Mouse (Mus musculus): Measurements from ENCODE around the gene Lpo.
"Not testable (repeated sequence)": the region's sequence is repeated elsewhere in the genome, so short reads cannot be mapped to it uniquely, and the experiment has no call there.

Gene Lpo

DNA sequence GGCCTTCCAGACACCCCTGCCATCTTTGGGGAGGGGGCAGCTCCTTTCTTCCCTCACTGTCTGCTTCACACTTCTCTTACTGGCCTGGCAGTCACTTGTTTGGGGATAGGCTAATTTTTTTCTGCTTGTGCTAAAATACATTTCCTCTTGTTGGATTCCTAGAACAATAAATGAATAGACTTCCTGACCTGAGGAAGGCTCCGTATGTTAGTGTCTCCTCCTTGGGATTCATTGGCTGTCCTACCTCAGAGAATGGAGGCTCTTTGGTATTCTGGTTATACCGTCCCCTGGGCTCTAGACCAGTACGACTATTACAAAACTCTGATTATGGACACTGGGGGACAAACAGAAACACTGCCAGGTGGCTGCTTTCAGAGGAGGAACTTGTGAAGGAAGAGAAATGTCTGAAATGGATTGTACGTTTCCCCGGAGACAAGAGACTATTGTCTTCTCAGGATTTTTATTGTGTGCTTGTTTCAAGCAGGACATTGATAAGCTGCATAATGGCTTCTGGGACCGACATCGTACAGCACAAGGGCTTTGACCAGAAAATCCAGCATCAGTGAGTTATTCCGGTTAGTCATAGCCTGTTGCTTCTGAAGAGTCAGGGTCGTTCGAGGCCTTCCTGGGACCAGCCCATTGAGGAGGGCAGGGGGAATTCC, at the start of gene Lpo:
Gene Lpo (minus strand): TSS at position 51 of the 662 bp plus-strand sequence.
- no peak for DNase-seq

DNA sequence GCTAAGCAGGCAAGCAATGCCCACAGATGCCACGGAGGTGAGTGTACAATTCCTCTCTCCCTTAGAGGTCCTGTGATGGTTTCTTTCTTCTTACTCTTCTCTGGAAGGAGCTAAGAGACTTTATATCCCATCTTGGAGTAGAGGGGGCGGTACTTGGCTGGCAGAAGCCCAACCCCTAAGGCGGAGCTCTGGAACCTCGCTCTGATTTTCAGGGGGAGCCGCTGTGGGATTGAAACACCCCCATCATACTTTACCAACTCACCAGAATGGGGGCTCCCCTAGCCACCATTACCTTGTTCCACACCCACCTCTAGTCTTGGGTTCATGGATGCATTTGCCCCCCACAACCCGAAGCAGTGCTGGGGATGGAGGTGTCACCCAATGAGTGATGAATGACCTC, 47.3 kb upstream of the Lpo start, which contains the start of gene Epx:
Gene Epx (minus strand): TSS at position 101 of the 400 bp plus-strand sequence.
- DNase-seq = no peak

DNA sequence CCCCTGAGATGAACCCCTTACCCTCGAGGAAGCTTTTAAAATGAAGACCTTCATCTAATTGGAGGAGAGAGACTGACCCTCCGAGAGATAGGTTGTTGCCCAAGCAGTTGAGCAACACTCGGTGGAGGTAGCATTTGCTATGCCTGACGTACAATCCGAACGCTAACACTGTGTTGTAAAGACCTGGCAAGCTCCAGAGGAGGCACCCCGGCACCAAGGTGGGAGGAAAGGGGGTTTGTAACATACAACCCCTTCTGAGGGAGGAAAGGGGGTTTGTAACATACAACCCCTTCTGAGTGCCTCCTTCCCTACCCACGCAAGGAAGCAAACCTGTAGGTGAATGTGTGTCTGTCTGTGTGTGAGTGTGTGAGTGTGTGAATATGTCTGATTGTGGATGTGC, 43.7 kb upstream of the Lpo start:
- no peak for DNase-seq

DNA sequence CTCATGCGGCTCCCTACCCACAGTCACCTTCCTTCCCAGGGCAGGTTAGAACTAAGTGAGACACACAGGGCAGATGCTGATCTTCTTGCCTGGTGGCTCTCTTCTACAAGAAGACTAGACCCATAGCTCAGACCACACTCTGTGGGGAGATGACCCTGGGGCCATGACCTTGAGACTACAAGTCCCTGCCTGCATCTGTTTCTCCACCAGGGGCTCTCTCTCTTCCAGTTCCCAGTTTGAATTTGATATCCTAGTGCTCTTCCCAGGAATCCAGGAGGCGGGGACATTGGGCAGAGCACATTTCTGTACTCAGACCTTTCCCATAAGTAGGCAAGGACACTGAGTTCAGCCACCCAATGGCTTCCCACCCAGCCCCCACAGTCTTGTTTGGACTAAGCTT, 42.0 kb upstream of the Lpo start:
- no peak for DNase-seq

DNA sequence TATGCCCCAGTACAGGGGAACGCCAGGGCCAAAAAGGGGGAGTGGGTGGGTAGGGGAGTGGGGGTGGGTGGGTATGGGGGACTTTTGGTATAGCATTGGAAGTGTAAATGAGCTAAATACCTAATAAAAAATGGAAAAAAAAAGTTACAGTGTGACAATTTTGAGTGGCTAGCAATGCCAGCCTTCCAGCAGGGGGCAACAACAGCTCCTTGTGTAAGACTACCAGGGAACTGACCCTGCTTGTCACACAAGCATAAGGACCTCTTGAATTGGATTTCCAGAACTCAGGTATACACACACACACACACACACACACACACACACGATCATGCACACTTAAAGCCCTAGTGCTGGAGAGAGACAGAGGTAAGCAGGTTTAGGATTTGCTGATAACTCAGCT, 38.8 kb upstream of the Lpo start:
- DNase-seq = not testable (repeated sequence)

DNA sequence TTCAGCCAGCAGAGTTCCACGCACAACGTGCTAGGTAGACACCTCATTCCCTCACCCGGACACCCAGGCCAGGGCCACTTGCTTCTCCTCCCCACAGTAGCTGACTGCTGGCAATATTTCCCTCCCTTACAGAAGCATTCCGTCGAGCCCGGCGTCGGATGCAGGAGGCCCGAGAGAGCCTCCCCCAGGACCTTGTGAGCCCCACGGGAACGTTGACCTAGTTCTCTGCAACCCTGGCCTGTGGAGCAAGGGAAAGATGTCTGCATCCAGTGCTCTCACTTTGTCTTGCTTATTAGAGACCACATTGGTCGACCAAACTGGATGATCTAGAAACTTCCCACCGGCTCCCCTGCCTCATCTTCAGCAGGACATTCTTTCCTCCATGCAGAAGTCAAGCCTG, 34.7 kb upstream of the Lpo start:
- DNase-seq = no peak

DNA sequence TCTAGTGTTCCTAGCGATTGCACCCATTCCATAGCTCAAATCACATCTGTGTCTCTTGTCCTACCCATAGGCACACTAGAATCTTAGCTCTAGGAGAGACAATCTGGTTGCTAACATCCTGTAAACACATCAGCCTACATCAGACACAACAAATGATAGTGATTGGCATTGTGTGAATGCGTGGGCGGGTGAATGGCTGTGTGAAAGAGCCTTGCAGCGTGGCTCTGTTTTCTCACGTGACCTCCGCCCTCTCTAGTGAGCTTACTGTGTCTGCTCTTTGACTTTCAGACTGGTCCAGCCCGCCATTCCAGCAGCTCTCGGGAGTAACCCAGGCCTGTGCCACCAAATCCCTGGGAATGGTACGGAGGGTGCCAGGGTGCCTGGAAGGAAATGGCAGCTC, 32.3 kb upstream of the Lpo start:
- no peak for DNase-seq

DNA sequence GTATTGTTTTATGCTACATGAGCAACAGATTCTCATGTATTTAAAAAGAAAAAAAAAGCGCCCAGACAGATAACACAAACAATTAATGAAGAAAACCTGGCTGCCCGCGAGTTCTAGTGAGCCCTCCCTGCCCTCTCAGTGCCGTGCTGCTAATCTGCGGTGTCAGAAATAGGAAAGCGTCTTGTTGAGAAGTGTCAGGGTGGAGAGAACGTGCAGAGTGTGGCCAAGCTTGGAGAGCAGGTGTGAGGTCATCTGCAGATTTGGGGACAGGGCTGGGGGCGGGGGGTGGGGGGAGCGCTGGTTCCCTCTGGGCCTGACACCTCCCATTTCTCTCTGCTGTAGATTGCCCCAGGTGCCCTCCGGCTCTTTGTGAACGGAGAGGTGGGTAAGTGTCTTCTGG, 31.2 kb upstream of the Lpo start:
- no peak for DNase-seq

DNA sequence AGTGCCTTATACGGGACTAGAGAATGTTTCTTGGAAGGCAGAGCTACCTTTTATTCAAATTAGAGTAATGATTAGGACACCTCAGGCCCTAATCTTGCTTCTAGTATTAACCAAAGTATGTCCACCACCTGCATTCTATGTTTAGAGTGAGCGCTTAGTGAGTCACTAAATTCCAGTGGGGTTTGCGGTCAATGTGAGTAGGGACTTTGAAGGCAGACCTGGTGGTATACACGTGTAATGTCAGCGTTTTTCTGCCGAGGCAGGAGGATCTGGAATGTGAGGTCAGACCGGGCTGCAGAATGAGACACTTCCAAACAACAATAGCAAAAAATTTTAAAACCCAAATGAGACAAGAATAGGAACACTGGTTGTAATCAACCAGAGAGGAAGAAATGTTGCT, 26.5 kb upstream of the Lpo start:
- DNase-seq = no peak

DNA sequence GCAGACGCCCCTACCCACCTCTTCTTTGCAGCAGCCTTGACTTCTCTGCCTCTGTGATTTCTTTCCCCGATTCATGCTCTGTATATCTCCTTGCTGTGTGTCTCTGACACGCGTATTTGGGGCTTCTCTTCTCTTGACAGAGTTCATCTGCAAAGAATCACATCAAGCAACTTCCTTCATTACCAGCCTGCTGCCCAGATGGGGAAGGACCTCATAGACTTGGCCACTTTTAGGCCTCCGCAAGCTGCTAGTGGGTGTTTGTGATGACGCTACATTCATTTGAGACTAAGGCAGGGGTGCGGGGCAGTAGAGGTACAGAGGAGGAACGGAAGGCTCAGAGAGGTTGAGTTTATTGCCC, 25.5 kb upstream of the Lpo start:
- DNase-seq = peak; percentile 34

DNA sequence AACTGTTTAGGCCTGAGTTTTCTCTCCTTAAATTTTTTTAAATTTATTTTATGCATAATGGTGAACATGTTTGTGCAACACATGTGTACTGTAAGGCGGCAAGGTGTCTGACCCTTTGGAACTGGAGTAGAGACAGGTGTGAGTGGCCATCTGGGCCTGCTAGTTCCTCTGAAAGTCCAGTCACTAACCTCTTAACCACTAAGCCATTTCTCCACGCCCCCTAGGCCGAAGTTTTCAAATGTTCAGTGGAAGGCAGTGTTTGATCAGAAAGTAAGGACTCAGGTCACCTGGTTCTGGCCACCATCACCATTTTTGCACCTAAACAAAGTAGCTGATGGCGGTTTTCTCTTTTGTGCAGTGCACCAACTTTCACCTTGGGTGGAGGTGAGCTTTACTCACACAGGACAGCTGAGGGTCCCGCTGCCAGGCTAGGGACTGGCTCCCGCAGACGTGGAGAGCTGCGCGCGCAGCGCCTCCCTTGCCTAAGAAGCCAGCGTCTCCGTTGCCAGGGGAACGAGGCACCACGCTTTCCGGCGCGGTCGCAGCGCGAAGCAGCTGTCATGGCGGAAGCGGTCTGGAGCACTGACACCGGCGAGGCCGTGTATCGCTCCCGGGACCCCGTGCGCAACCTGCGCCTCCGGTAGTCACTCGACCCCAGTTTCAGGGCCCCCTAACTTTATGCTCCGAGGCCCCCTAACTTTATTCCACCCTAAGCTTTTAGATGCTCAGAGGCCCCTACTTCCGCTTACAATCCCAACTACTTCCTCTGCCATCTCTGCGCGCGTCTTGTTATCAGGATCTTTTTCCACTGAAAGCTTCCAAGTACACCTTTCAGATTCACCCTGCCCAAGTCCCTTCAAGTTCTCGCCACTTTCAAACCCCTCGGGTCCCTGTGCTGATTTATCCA, 24.9 kb upstream of the Lpo start, which contains the start of gene Mks1:
Gene Mks1 (plus strand): TSS at position 526 of the 907 bp plus-strand sequence.
- DNase-seq = peak; percentile 92

DNA sequence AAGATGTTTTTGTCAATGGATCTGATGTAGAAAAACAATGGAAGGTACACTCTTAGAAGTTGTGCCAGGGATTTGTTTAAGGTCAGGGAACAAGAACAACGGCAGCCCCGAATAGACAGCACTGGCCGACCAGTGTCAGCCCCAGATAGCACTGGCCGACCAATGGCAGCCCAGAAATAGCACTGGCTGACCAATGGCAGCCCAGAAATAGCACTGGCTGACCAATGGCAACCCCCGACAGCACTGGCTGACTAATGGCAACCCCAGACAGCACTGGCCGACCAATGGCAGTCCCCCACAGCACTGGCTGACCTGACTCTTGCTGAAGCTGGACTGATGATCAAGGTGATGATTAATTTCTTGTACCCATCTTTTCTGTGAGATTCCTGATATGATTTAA, 19.8 kb upstream of the Lpo start:
- no peak for DNase-seq

DNA sequence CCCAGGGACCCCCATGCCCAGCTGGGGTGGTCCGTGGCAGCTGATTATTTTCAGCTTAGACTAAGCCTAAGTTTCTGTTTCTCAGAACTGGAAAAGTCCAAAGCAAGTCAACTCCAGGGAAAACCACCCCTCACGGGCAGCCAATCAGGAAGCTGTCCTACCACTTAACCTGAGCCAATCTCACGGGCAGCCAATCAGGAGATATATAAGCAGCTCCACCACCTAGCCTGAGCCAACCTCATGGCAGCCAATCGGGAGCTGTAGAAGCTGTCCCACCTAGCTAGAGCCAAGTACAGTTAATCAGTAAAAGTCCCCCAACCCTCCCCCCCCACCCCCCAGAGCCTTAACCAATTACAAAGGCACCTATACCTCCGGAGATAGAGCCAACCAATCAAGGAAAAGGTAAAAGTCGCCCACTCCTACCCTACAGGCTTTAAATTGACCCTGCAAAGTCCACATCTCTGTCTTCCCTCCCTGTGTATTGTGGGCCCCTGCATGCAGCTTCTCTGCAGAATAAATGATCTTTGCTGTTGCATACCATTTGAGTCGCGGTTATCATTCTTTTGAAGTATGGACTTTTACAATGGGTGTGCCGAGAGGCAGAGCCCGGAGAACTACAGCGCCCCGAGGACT, 19.0 kb upstream of the Lpo start:
- no peak for DNase-seq

DNA sequence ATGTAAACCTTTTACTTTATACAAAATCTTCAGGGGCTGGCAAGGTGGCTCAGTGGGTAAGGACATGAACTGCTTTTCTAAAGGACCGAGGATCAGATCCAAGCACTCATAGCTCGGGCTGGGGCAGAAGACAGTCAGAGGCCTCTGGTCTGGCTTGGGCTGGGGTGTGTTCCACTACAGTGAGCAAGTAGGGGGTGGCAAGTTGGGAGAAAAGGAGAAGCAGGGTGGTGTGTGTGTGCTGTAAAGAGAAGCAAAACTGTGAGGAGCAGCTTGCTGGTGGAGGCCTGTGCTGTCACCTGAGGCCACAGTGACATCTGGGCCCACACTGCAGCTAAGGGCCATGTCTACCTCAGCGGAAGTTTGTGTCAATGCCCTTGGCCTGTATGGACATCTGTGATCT, 13.3 kb upstream of the Lpo start:
- no peak for DNase-seq

DNA sequence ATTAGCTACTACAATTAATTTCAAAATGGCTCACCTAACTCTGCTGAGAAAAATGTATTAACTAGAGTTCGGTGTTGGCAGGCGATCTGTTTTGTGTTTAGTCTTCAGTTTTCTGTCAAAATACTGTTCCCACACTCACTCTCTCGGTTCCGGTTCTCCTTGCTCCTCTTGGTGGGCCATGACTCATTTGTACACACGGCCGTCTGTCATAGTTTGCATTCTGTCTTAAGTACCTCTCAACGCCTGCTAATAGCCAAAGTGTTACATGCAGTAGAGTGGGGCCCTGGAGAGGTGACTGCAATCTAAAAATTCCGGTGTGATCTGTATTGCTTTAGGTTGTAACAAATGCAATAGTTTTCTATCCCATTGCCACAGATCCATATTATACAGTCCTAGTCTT, 12.6 kb upstream of the Lpo start:
- no peak for DNase-seq

DNA sequence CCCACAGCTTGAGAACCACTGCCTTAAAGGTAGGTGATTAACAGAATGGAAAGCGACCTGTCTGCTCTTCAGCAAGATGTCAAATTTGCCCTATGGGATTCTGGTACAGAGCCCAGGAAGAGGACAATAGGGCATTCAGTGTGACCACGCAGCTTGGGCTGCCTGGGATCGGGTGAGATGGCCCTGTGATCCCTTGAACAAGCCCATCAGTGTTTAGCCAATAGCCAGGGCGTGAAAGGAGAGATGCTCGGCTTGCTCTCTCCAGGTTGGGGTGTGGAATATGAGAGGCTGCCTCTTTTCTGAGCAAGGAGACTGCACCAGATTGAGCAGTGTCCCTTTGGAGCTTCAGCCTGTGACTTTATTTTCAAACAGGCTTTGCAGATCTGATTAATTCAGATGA, 6.6 kb downstream of the Lpo start:
- DNase-seq = no peak

DNA sequence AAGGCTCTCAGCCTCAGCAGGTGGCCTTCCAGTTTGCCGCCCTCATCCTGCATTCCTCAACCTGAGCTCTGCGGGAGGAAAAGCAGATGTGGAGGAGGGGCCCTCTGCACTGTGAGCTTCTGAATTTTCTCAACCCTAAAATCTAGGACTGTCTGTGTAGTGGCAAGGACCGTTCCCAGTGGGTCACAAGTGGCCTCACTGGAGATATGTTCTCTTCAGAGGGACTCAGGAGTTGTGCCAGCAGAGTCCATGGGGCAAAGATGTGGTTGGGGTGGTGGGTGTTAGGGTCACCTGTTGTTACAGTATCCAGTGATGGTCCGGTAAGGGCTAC, 10.7 kb downstream of the Lpo start:
- DNase-seq = no peak

DNA sequence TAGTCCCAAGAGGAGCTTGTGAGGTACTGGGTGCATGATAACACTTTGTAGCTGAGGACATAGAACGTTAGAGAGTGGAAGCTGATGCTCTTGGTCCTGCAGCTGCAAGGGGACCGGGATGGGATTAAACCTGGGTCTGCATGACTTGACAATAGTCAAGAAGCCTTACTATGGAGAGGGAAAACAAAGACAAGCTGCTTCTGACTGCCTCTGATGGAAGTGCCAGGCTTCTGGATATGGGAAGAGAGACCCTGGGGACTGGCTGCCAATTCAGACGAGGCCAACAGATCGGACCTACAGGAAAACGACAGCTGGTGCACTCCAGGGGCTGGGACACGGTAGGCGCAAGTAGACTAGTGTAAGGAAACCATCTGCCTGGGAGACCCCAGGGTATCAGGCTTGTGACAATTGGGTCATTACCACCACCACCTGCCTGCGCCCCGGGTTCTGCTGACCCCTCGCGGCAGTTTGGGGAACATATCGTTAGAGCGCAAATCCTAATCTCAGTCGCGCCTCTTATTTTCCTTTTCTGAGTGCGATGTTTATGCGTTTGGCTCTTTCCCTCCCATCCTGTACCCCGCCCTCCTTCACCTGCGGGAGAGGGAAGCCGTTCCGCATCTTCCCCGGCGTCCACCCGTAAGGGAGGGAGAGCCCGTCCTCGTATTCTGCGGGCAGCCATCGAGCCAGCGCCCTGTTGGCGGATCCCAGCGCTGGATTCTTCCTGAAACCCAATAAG, 11.2 kb downstream of the Lpo start:
- peak; percentile 52 for DNase-seq

DNA sequence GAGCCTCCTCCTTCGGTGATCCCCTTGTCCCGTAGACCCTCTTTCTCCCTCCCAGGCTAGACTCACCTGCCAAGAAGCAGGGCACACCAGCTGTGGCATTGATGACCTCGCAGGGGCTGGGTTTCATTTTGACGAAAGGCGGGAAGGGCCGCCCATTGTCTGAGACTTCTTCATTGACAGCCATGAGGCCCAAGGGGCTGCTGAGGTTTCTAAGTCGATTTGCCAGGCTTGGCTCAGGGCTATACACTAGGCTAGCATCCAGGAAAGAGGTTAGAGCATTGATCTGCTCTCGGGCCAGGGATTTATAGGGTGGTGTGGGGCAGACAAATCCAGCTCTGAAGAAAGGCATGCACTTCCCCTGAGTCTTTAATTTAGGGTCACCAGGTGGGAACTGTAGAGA, 13.3 kb downstream of the Lpo start:
- no peak for DNase-seq

DNA sequence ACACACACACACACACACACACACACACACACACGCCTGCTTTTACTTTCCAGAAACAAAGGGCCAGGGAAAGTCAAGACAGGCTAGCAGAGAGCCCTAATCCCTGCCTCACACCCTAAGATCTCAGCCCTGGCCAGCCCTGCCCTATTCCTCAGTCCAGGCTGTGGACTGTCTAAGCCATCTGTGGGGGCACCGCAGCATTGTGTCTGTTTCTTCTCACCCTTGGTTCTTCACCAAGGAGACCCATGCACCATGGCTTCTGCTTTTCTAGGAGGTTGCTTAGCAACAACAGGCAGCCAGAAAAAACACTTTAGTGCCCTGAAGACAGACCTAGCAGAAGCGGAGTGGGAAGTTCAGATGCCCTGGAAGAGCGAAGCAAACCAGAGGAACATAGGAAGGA, 16.7 kb downstream of the Lpo start:
- no peak for DNase-seq

DNA sequence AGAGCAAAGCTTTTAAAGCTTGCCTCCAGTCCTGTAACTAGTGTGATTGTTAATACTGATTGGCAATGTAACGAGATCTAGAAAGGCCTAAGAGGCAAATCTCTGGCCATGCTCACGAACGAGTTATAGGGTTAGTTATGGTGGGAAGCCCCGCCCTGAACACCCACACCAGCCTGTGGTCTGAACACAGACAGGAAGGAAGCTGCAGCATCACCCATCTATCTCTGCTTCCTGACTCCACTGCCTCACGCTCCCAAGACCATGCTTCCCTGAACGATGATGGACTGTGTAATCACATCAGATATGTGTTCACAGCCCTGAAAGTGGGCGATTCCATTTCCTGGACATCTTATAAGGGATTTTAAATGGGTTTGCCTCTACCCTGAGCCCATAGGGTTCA, 19.9 kb downstream of the Lpo start:
- no peak for DNase-seq

DNA sequence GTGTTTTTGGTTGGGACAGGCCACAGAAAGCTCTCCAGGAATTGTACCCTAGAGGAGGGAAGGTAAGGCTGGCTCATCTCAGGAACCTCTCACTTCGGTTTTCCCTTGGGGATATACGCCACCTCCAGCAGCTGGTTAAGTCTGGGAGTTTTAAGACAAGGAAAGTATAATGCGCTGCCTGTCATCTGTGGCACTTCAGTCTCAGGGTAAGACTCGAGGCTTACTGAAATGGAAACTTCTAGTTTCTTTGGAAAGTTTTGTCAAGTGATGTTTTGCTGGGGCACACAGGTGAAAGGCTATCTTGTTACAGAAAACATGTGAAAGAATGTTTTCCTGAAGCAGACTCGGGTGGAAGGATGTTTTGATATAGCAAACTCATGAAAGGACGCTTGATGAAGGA, 20.7 kb downstream of the Lpo start:
- DNase-seq = no peak

DNA sequence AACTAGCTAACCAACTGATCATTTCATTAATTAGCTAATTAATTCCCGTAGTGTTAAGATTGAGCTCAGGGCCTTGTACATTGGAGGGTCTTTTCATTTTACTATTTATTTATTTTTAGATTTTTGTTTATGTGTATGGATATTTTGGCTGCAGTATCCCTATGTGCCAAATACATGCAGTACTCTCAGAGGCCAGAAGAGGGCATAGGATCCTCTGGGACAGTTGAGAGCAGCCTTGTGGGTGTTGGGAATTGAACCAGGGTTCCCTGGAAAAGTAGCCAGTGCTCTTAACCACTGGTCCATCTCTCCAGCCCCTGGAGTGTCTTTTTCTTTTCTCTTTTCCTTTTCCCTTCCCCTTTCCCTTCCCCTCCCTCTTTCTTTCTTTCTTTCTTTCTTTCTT, 22.6 kb downstream of the Lpo start:
- DNase-seq = no peak

All from right cerebral cortex, postnatal 25 days (tissue).